Mouse (Mus musculus) kidney, embryonic 15.5 days (tissue): ENCODE results near the gene Slc39a1. TPM values are rescaled to one million over a fixed set of nuclear protein-coding genes. Genes with fewer than 3 reads are reported as not detected.
A peak's percentile ranks its signal among the peaks of the same experiment; 100 is the strongest.

ENCODE experiments used
- ATAC-seq: fragments of 200-750 bp; cut with Nextera tagmentation; replicated peaks from 2 replicates; pipeline ENCODE4 v1.8.0; 2017; ENCODE audit warnings: moderate TSS enrichment; ENCODE audit not compliant: low FRiP score
- H3K27ac ChIP-seq: fragments of 300-500 bp; sonication (generic); 2 replicates; pipeline ENCODE4 v1.5.1; 2015; ENCODE audit warnings: mild to moderate bottlenecking, inconsistent platforms
- H3K27me3 ChIP-seq: fragments of 300-500 bp; sonication (generic); 2 replicates; pipeline ENCODE4 v1.6.1; 2015; ENCODE audit warnings: inconsistent platforms
- H3K36me3 ChIP-seq: fragments of 300-500 bp; sonication (generic); 2 replicates; pipeline ENCODE4 v1.6.1; 2015; ENCODE audit warnings: inconsistent platforms
- H3K4me1 ChIP-seq: fragments of 300-500 bp; sonication (generic); 2 replicates; pipeline ENCODE4 v1.6.1; 2015; ENCODE audit warnings: inconsistent platforms
- H3K4me2 ChIP-seq: fragments of 300-500 bp; sonication (generic); 2 replicates; pipeline ENCODE4 v1.6.1; 2015; ENCODE audit warnings: moderate library complexity, mild to moderate bottlenecking, inconsistent platforms
- H3K4me3 ChIP-seq: fragments of 300-500 bp; sonication (generic); replicated peaks from 2 replicates; pipeline ENCODE4 v1.5.1; 2015; ENCODE audit warnings: mild to moderate bottlenecking, inconsistent platforms
- H3K9ac ChIP-seq: fragments of 300-500 bp; sonication (generic); 2 replicates; pipeline ENCODE4 v1.6.1; 2015; ENCODE audit warnings: mild to moderate bottlenecking, inconsistent platforms
- H3K9me3 ChIP-seq: fragments of 300-500 bp; sonication (generic); replicated peaks from 2 replicates; pipeline ENCODE4 v1.6.1; 2016; ENCODE audit warnings: inconsistent platforms
- WGBS: fragments of 180-500 bp; shearing (Covaris S2); methylation state at CpG from one replicate; pipeline ENCODE4 v1.1.7; 2015; ENCODE audit warnings: mixed read lengths; 5-methylcytosine and 5-hydroxymethylcytosine counted together
- polyA plus RNA-seq: library from polyadenylated mRNA; unstranded; fragments of >200 nt; fragmentation: Nextera tagmentation; extraction: Ambion mirVana; gene quantifications from 2 replicates; pipeline ENCODE4 v1.2.1, GENCODE M21; 2015

The Slc39a1 gene
- polyA plus RNA-seq, 1 experiment from 2014 or later = 104 TPM

GRCm38 (mm10) chr3:90215825-90216380 is 32.1 kb upstream of the Slc39a1 start:
- Histone ChIP-seq H3K36me3 (peaks cover 18% of the 10 kb centered on the region), H3K4me3 (no peak overlapping the region), H3K9me3 (no peaks in the 10 kb centered on the region), H3K4me2 (no peak overlapping the region), H3K27ac (no peak overlapping the region), H3K9ac (no peak overlapping the region), H3K27me3 (no peaks in the 10 kb centered on the region), H3K4me1 (peaks cover 33% of the 10 kb centered on the region)
- ATAC-seq = no peak
- 50% methylated on average over 1 of the region's 1 CpGs for WGBS

- Histone ChIP-seq H3K9ac (peak overlapping the region; percentile 56), H3K4me3 (peak overlapping the region; percentile 57), H3K27me3 (no peaks in the 10 kb centered on the region), H3K36me3 (peaks cover 23% of the 10 kb centered on the region), H3K4me1 (peaks cover 30% of the 10 kb centered on the region), H3K4me2 (peak overlapping the region; percentile 76), H3K27ac (peak overlapping the region; percentile 92), H3K9me3 (no peaks in the 10 kb centered on the region)
- 0 out of 2 replicates have a peak, but pooled peaks have one; percentile 33 for ATAC-seq
- WGBS = 13% methylated on average over 6 of the region's 6 CpGs
Measured at GRCm38 (mm10) chr3:90220088-90220487, 27.9 kb upstream of the Slc39a1 start.

- Histone ChIP-seq H3K27me3 (no peaks in the 10 kb centered on the region), H3K9me3 (no peaks in the 10 kb centered on the region), H3K4me1 (peaks cover 30% of the 10 kb centered on the region), H3K4me3 (peak overlapping the region; percentile 57), H3K36me3 (peaks cover 28% of the 10 kb centered on the region), H3K4me2 (peak overlapping the region; percentile 76), H3K27ac (peak overlapping the region; percentile 92), H3K9ac (peak overlapping the region; percentile 56)
- ATAC-seq = peak; percentile 92
- under 1% methylated on average over 20 of the region's 20 CpGs for WGBS
Measured at GRCm38 (mm10) chr3:90220531-90220951, 27.4 kb upstream of the Slc39a1 start.

GRCm38 (mm10) chr3:90221123-90221522 is 26.8 kb upstream of the Slc39a1 start:
- 13% methylated on average over 5 of the region's 5 CpGs for WGBS
- H3K4me1 ChIP-seq = peaks cover 30% of the 10 kb centered on the region

GRCm38 (mm10) chr3:90222455-90222854 is 25.5 kb upstream of the Slc39a1 start:
- H3K9me3 ChIP-seq = no peaks in the 10 kb centered on the region
- 85% methylated on average over 4 of the region's 4 CpGs for WGBS
- H3K4me3 ChIP-seq = no peak overlapping the region
- H3K4me1 ChIP-seq = peaks cover 30% of the 10 kb centered on the region
- ATAC-seq = no peak
- H3K36me3 ChIP-seq = peaks cover 37% of the 10 kb centered on the region
- no peak overlapping the region for H3K9ac ChIP-seq
- H3K4me2 ChIP-seq = 0 out of 2 replicates have a peak overlapping the region, but pooled peaks have one; percentile 13
- no peaks in the 10 kb centered on the region for H3K27me3 ChIP-seq
- H3K27ac ChIP-seq = peak overlapping the region; percentile 65; the same call in 1 of the 2 replicates

More at GRCm38 (mm10) chr3:90221123-90221522, 26.8 kb upstream of the Slc39a1 start:
- no peaks in the 10 kb centered on the region for H3K9me3 ChIP-seq
- peaks cover 34% of the 10 kb centered on the region for H3K36me3 ChIP-seq
- peak overlapping the region; percentile 57 for H3K4me3 ChIP-seq
- peak overlapping the region; percentile 92 for H3K27ac ChIP-seq
- H3K9ac ChIP-seq = peak overlapping the region; percentile 56
- 0 out of 2 replicates have a peak, but pooled peaks have one; percentile 1 for ATAC-seq
- no peaks in the 10 kb centered on the region for H3K27me3 ChIP-seq
- peak overlapping the region; percentile 76 for H3K4me2 ChIP-seq

GRCm38 (mm10) chr3:90222941-90223340 is 25.0 kb upstream of the Slc39a1 start:
- Histone ChIP-seq H3K36me3 (peaks cover 37% of the 10 kb centered on the region), H3K27ac (peak overlapping the region; percentile 65; the same call in 1 of the 2 replicates), H3K4me2 (no peak overlapping the region), H3K9me3 (no peaks in the 10 kb centered on the region), H3K4me3 (no peak overlapping the region), H3K9ac (no peak overlapping the region), H3K4me1 (peaks cover 30% of the 10 kb centered on the region), H3K27me3 (no peaks in the 10 kb centered on the region)
- no peak for ATAC-seq
- WGBS = 45% methylated on average over 3 of the region's 3 CpGs

GRCm38 (mm10) chr3:90224331-90224730 is 23.6 kb upstream of the Slc39a1 start:
- ATAC-seq = no peak
- Histone ChIP-seq H3K4me1 (peaks cover 30% of the 10 kb centered on the region), H3K9ac (no peak overlapping the region), H3K27me3 (no peaks in the 10 kb centered on the region), H3K4me3 (no peak overlapping the region), H3K4me2 (no peak overlapping the region), H3K36me3 (peaks cover 37% of the 10 kb centered on the region), H3K9me3 (no peaks in the 10 kb centered on the region), H3K27ac (no peak overlapping the region)
- 85% methylated on average over 10 of the region's 10 CpGs for WGBS

GRCm38 (mm10) chr3:90231075-90231474 is 16.9 kb upstream of the Slc39a1 start:
- H3K9me3 ChIP-seq = no peaks in the 10 kb centered on the region
- peak overlapping the region; percentile 97 for H3K27ac ChIP-seq
- peak overlapping the region; percentile 73 for H3K9ac ChIP-seq
- no peak for ATAC-seq
- peaks cover 32% of the 10 kb centered on the region for H3K36me3 ChIP-seq
- H3K27me3 ChIP-seq = no peaks in the 10 kb centered on the region
- peak overlapping the region; percentile 82 for H3K4me2 ChIP-seq
- H3K4me3 ChIP-seq = peak overlapping the region; percentile 85
- 10% methylated on average over 8 of the region's 8 CpGs for WGBS
- H3K4me1 ChIP-seq = peaks cover 13% of the 10 kb centered on the region

GRCm38 (mm10) chr3:90231507-90232333 is 16.3 kb upstream of the Slc39a1 start, which contains the start of gene Jtb:
Gene Jtb (plus strand): TSS chr3:90231597.
- Histone ChIP-seq H3K9me3 (no peaks in the 10 kb centered on the region), H3K36me3 (peaks cover 33% of the 10 kb centered on the region), H3K9ac (peak within 1 kb of the TSS; percentile 73), H3K4me1 (peaks cover 13% of the 10 kb centered on the region), H3K27me3 (no peaks in the 10 kb centered on the region), H3K4me2 (peak within 1 kb of the TSS; percentile 82), H3K4me3 (peak within 1 kb of the TSS; percentile 85), H3K27ac (peak within 1 kb of the TSS; percentile 97)
- ATAC-seq = peak; percentile 97
- under 1% methylated on average over 61 of the region's 61 CpGs for WGBS

GRCm38 (mm10) chr3:90241251-90241650 is 6.7 kb upstream of the Slc39a1 start:
- Histone ChIP-seq H3K4me1 (peaks cover 17% of the 10 kb centered on the region), H3K9ac (no peak overlapping the region), H3K4me2 (no peak overlapping the region), H3K27ac (no peak overlapping the region), H3K36me3 (peaks cover 8% of the 10 kb centered on the region; the same call in 1 of the 2 replicates), H3K27me3 (no peaks in the 10 kb centered on the region), H3K4me3 (no peak overlapping the region), H3K9me3 (no peaks in the 10 kb centered on the region)
- WGBS = 98% methylated on average over 2 of the region's 2 CpGs
- ATAC-seq = no peak

GRCm38 (mm10) chr3:90241669-90242358 is 6.2 kb upstream of the Slc39a1 start:
- H3K9ac ChIP-seq = no peak overlapping the region
- H3K4me2 ChIP-seq = no peak overlapping the region

More at GRCm38 (mm10) chr3:90241669-90242358, 6.2 kb upstream of the Slc39a1 start:
- ATAC-seq = no peak
- H3K27ac ChIP-seq = no peak overlapping the region
- peaks cover 4% of the 10 kb centered on the region; the same call in 1 of the 2 replicates for H3K36me3 ChIP-seq
- 84% methylated on average over 10 of the region's 10 CpGs for WGBS
- no peaks in the 10 kb centered on the region for H3K9me3 ChIP-seq
- no peak overlapping the region for H3K4me3 ChIP-seq
- H3K4me1 ChIP-seq = peaks cover 17% of the 10 kb centered on the region
- no peaks in the 10 kb centered on the region for H3K27me3 ChIP-seq
